Mouse (Mus musculus) inflammation-experienced regulatory T-cells (primary cell): ENCODE measurements around the gene Zfp536. TPM values are rescaled to one million over a fixed set of nuclear protein-coding genes. Genes with fewer than 3 reads are reported as not detected.

Experiments
- polyA plus RNA-seq, 2 experiments: library from polyadenylated mRNA; unstranded; fragments of 100-300 nt; shearing (Covaris generic); gene quantifications; one replicate each; pipeline ENCODE4 v1.2.1; 2017

The Zfp536 gene
- 1 to 10 TPM in 1 of 2 experiments, under 1 TPM in 1; 0.98 to 3.0 TPM for polyA plus RNA-seq

GRCm38 (mm10) chr7:37773312-37773702, at the start of gene Zfp536:
Gene Zfp536, minus strand, starts transcription at chr7:37773641.

Other genes with a start within 250 kb of the Zfp536 start
- 10 to 100 TPM; 68.6 to 79.2 TPM for gene Uri1, start 249.9 kb upstream of the Zfp536 start, polyA plus RNA-seq